Mouse (Mus musculus) heart, adult 2 months (tissue): ENCODE results near the gene Hmga2. TPM values are rescaled to one million over a fixed set of nuclear protein-coding genes. Genes with fewer than 3 reads are reported as not detected.

Experiments used
- DNase-seq, 2 experiments: peaks; one replicate each; pipeline ENCODE4 v3.0.0; 2021
- H3K27ac ChIP-seq: fragments of 200-600 bp; 2 replicates; pipeline ENCODE4 v1.8.1; 2022
- H3K27me3 ChIP-seq: fragments of 200-500 bp; 2 replicates; pipeline ENCODE4 v1.6.1; 2012; ENCODE audit warnings: mild to moderate bottlenecking, low read length, inconsistent platforms, mixed read lengths; ENCODE audit not compliant: control insufficient read depth, insufficient read depth
- H3K36me3 ChIP-seq: fragments of 200-500 bp; 2 replicates; pipeline ENCODE4 v1.6.1; 2012; ENCODE audit warnings: low read length, inconsistent platforms; ENCODE audit not compliant: control insufficient read depth, insufficient read depth
- H3K4me1 ChIP-seq: fragments of 200-500 bp; 2 replicates; pipeline ENCODE4 v1.6.1; 2011; ENCODE audit warnings: low read length; ENCODE audit not compliant: control insufficient read depth, insufficient read depth
- H3K4me3 ChIP-seq: fragments of 200-600 bp; 2 replicates; pipeline ENCODE4 v1.8.1; 2022
- H3K79me2 ChIP-seq: fragments of 200-500 bp; replicated peaks from 2 replicates; pipeline ENCODE4 v1.6.1; 2012; ENCODE audit warnings: mild to moderate bottlenecking, inconsistent platforms, low read length, moderate library complexity, mixed read lengths; ENCODE audit not compliant: control insufficient read depth, insufficient read depth
- H3K9ac ChIP-seq: fragments of 200-500 bp; 2 replicates; pipeline ENCODE4 v1.6.1; 2012; ENCODE audit warnings: low read depth, mild to moderate bottlenecking, control low read depth, inconsistent platforms, low read length, mixed read lengths
- CTCF ChIP-seq: fragments of 200-600 bp; IDR thresholded peaks from 2 replicates; pipeline ENCODE4 v1.8.1; 2022; ENCODE audit warnings: antibody characterized with exemption, mild to moderate bottlenecking, moderate library complexity
- EP300 ChIP-seq: fragments of 200-500 bp; IDR thresholded peaks from 2 replicates; pipeline ENCODE4 v1.6.1; 2011; ENCODE audit warnings: low read depth, low read length, control low read depth; ENCODE audit not compliant: insufficient read depth
- POLR2A ChIP-seq: fragments of 200-500 bp; IDR thresholded peaks from 2 replicates; pipeline ENCODE4 v1.6.1; 2011; ENCODE audit warnings: mild to moderate bottlenecking, low read depth, low read length, control low read depth; ENCODE audit not compliant: insufficient read depth
- WGBS: fragments of 180-500 bp; shearing (Covaris S2); methylation state at CpG from one replicate; pipeline ENCODE4 v1.1.7; 2018; 5-methylcytosine and 5-hydroxymethylcytosine counted together
- intact Hi-C: fragments of 180-260 bp; cut with DNase I; formaldehyde crosslinking; loops from one replicate; pipeline ENCODE4 v1.15.1; 2025
- polyA plus RNA-seq: library from polyadenylated mRNA; depleted of rRNA; stranded (reverse); fragments of >200 nt; gene quantifications from 2 replicates; pipeline ENCODE4 v1.2.3, GENCODE M21; 2012
- total RNA-seq, 2 experiments: library from RNA; stranded (reverse); gene quantifications; 2 replicates each; pipeline ENCODE4 v1.2.3; 2021

The Hmga2 gene
- total and polyA plus RNA-seq, 3 experiments, result not detected

GRCm38 (mm10) chr10:120418738-120419523, 57.3 kb downstream of the Hmga2 start:
- no peaks in the 10 kb centered on the region for H3K36me3 ChIP-seq
- H3K79me2 ChIP-seq, result no peaks in the 10 kb centered on the region
- WGBS, result 89% methylated on average over 16 of the region's 16 CpGs
- no peak overlapping the region for H3K27ac ChIP-seq
- H3K27me3 ChIP-seq, result no peaks in the 10 kb centered on the region
- DNase-seq, result no peak
- H3K4me3 ChIP-seq, result no peak overlapping the region
- H3K4me1 ChIP-seq, result no peaks in the 10 kb centered on the region; the same call in 1 of the 2 replicates
- H3K9ac ChIP-seq, result no peak overlapping the region
- intact Hi-C loops, result no loop called here
- TF ChIP-seq POLR2A (no peak), EP300 (no peak), CTCF (no peak)

- DNase-seq, result no peak
- Histone ChIP-seq H3K4me1 (no peaks in the 10 kb centered on the region; the same call in 1 of the 2 replicates), H3K36me3 (no peaks in the 10 kb centered on the region), H3K27me3 (no peaks in the 10 kb centered on the region), H3K9ac (no peak overlapping the region), H3K27ac (no peak overlapping the region), H3K79me2 (no peaks in the 10 kb centered on the region), H3K4me3 (no peak overlapping the region)
- 86% methylated on average over 7 of the region's 7 CpGs for WGBS
- intact Hi-C loops, result no loop called here
- no peak for TF ChIP-seq CTCF
- no peak for TF ChIP-seq POLR2A
- TF ChIP-seq EP300, result no peak
Measured at GRCm38 (mm10) chr10:120418211-120418610, 58.1 kb downstream of the Hmga2 start.

GRCm38 (mm10) chr10:120417488-120418118, 58.7 kb downstream of the Hmga2 start:
- Histone ChIP-seq H3K4me3 (no peak overlapping the region), H3K79me2 (no peaks in the 10 kb centered on the region), H3K36me3 (no peaks in the 10 kb centered on the region), H3K27ac (no peak overlapping the region), H3K27me3 (no peaks in the 10 kb centered on the region), H3K4me1 (no peaks in the 10 kb centered on the region; the same call in 1 of the 2 replicates), H3K9ac (no peak overlapping the region)
- TF ChIP-seq EP300, result no peak
- TF ChIP-seq POLR2A, result no peak
- TF ChIP-seq CTCF, result no peak
- intact Hi-C loops, result no loop called here
- 60% methylated on average over 7 of the region's 7 CpGs for WGBS
- no peak for DNase-seq

- Histone ChIP-seq H3K27me3 (no peaks in the 10 kb centered on the region), H3K9ac (no peak overlapping the region), H3K4me1 (no peaks in the 10 kb centered on the region), H3K36me3 (no peaks in the 10 kb centered on the region), H3K4me3 (no peak overlapping the region), H3K79me2 (no peaks in the 10 kb centered on the region), H3K27ac (no peak overlapping the region)
- no peak for TF ChIP-seq EP300
- no peak for TF ChIP-seq POLR2A
- TF ChIP-seq CTCF, result no peak
- 85% methylated on average over 5 of the region's 5 CpGs for WGBS
- intact Hi-C loops, result no loop called here
- DNase-seq, result no peak
Measured at GRCm38 (mm10) chr10:120417116-120417487, 59.2 kb downstream of the Hmga2 start.

- H3K36me3 ChIP-seq, result no peaks in the 10 kb centered on the region
- no peaks in the 10 kb centered on the region for H3K4me1 ChIP-seq
- DNase-seq, result no peak
- H3K27ac ChIP-seq, result no peak overlapping the region
- H3K27me3 ChIP-seq, result no peaks in the 10 kb centered on the region
- WGBS, result 90% methylated on average over 12 of the region's 12 CpGs
- H3K4me3 ChIP-seq, result no peak overlapping the region
- H3K79me2 ChIP-seq, result no peaks in the 10 kb centered on the region
- intact Hi-C loops, result no loop called here
- no peak overlapping the region for H3K9ac ChIP-seq
- TF ChIP-seq POLR2A, result no peak
- no peak for TF ChIP-seq EP300
- no peak for TF ChIP-seq CTCF
Measured at GRCm38 (mm10) chr10:120416628-120417027, 59.6 kb downstream of the Hmga2 start.

- Histone ChIP-seq H3K4me3 (no peak overlapping the region), H3K79me2 (no peaks in the 10 kb centered on the region), H3K27ac (no peak overlapping the region), H3K27me3 (no peaks in the 10 kb centered on the region), H3K36me3 (no peaks in the 10 kb centered on the region), H3K4me1 (no peaks in the 10 kb centered on the region), H3K9ac (no peak overlapping the region)
- TF ChIP-seq EP300 (no peak), POLR2A (no peak), CTCF (no peak)
- no peak for DNase-seq
- intact Hi-C loops, result no loop called here
- 93% methylated on average over 5 of the region's 5 CpGs for WGBS
Measured at GRCm38 (mm10) chr10:120412215-120412614, 64.1 kb downstream of the Hmga2 start.
